Mouse (Mus musculus): ENCODE results near the gene Pdlim4. TPM values are rescaled to one million over a fixed set of nuclear protein-coding genes. Genes with fewer than 3 reads are reported as not detected.

Pdlim4 gene
- polyA plus RNA-seq (2016; fragmentation: Nextera tagmentation; extraction: Ambion mirVana): 188 and 205 TPM in 2 replicates

DNA sequence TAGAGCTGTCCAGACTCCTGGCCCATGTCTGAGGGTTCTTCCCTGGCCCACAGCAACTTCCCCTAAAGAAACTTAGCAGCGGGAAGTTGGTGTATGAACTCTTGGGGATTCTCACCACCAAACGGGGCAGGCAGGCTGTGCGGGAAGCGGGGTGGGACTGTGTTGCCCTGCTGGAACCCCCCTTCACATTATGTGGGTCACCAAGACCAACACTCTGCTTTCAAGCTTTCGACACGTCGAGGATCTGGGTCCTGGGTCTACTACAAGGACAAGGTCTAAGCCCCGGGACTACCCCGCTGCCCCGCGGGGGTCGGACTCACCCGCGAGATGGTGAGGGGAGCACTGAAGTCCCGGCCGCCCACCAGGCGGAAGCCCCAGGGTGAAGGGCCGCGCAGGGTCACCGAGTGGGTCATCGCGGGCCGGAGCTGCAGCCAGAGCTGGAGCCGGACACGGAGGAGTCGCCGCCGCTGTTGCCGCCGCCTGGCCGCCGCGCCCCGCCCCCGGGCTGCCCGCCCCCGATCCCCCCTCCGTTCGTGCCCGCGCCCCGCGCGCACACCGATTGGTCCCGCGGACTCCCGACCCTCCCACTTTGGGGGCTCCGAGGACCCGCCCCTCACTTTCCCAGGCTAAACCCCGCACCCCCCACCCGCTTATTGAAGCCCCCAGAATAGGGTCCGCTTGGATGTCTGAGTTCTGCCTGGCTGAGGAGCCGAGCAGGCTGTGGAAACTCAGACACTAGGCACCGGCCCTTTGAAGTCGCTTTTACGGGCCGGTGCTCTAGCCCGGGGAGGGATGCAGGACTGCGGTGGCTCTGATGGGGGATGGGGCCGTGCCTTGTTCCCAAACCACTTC is at the start of gene Pdlim4:
Pdlim4 (minus strand) TSS at position 495 of the 852 bp plus-strand sequence.
- Histone ChIP-seq H3K9me3 (no peaks in the 10 kb centered on the region), H3K4me2 (peak within 1 kb of the TSS; percentile 89), H3K4me3 (replicated peaks) (peak within 1 kb of the TSS; percentile 62), H3K27ac (peak within 1 kb of the TSS; percentile 91), H3K27me3 (no peaks in the 10 kb centered on the region), H3K4me1 (replicated peaks) (peaks cover 64% of the 10 kb centered on the region), H3K9ac (replicated peaks) (peak within 1 kb of the TSS; percentile 85), H3K36me3 (peaks cover 19% of the 10 kb centered on the region; the same call in 1 of the 2 replicates)
- WGBS: under 1% methylated on average over 55 of the region's 61 CpGs
- ATAC-seq (ENCODE audit: insufficient number of reproducible peaks, insufficient read depth, low FRiP score, low TSS enrichment, low read depth): peak; percentile 75

DNA sequence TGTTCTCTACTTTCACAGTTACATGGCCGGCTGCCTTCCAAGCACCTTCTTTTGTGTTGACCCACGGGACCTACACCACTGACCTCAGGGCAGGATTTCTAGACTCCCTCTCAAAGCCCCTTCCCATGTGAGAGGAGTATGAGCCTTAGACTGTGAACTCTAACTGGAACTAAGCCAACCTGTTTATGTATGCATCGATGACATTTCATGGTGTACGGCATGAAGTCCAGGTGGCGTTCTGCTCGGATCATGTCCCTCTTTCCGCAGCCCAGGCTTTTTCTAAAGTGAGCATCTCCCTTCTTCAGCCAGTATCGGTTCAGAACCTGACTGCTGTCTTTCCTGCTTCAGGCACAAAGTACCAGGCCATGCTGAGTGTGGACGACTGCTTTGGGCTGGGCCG is 48.3 kb upstream of the Pdlim4 start:
- H3K27ac ChIP-seq: no peak overlapping the region
- no peak overlapping the region for H3K9ac ChIP-seq (replicated peaks)
- peaks cover 37% of the 10 kb centered on the region for H3K4me1 ChIP-seq (replicated peaks)
- no peak overlapping the region for H3K4me3 ChIP-seq (replicated peaks)
- no peaks in the 10 kb centered on the region for H3K9me3 ChIP-seq
- ATAC-seq (ENCODE audit: insufficient number of reproducible peaks, insufficient read depth, low FRiP score, low TSS enrichment, low read depth): no peak
- H3K4me2 ChIP-seq: no peak overlapping the region
- H3K36me3 ChIP-seq: peaks cover 38% of the 10 kb centered on the region
- 93% methylated on average over 10 of the region's 10 CpGs for WGBS
- no peaks in the 10 kb centered on the region for H3K27me3 ChIP-seq

DNA sequence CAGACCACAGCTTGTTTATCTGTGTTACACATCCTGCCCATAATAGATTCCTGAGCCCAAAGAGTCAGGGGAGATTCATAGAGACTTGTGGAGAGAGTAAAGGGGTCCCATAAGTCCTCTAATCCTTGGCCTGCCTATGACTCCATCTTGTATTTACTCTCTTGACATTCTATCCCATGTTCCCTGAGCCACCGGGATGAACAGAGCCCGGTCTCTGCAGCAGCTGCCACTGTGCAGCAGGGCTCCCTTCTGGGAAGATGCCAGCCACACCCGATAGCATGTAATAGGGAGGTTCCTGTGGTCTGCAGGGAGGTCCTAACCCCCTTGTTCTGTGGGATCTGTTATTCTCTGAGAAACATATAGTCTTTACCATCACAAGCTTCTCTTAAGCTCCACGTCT is 47.6 kb upstream of the Pdlim4 start:
- Histone ChIP-seq H3K4me3 (replicated peaks) (no peak overlapping the region), H3K9me3 (no peaks in the 10 kb centered on the region), H3K4me2 (no peak overlapping the region), H3K9ac (replicated peaks) (no peak overlapping the region), H3K4me1 (replicated peaks) (peaks cover 43% of the 10 kb centered on the region), H3K27me3 (no peaks in the 10 kb centered on the region), H3K36me3 (peaks cover 38% of the 10 kb centered on the region), H3K27ac (no peak overlapping the region)
- no peak for ATAC-seq (ENCODE audit: insufficient number of reproducible peaks, insufficient read depth, low FRiP score, low TSS enrichment, low read depth)
- WGBS: 86% methylated on average over 4 of the region's 4 CpGs

DNA sequence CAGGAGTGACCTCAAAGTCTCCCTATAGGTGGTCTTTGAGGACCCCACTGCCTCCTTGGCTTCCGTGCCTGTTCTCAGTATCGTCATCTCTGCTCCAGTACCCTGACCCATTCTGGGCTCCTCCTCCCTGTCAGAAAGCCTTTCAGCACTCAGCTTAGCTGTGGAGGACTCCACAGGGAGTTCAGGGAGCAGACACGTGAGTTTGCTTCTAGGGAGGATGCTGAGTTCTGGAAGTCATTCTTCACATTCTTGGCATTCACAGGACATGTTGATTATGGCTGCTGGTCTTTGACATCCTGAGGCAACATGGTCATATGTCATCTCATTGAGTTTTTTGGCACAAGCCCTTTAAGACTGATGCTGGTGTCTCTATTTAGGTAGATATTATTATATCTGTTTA is 47.1 kb upstream of the Pdlim4 start:
- H3K4me3 ChIP-seq (replicated peaks): no peak overlapping the region
- H3K36me3 ChIP-seq: peaks cover 42% of the 10 kb centered on the region
- 65% methylated on average over 3 of the region's 3 CpGs for WGBS
- no peak overlapping the region for H3K9ac ChIP-seq (replicated peaks)
- H3K27me3 ChIP-seq: no peaks in the 10 kb centered on the region
- H3K4me2 ChIP-seq: no peak overlapping the region
- H3K9me3 ChIP-seq: no peaks in the 10 kb centered on the region
- H3K27ac ChIP-seq: no peak overlapping the region
- peaks cover 45% of the 10 kb centered on the region for H3K4me1 ChIP-seq (replicated peaks)
- ATAC-seq (ENCODE audit: insufficient number of reproducible peaks, insufficient read depth, low FRiP score, low TSS enrichment, low read depth): no peak

DNA sequence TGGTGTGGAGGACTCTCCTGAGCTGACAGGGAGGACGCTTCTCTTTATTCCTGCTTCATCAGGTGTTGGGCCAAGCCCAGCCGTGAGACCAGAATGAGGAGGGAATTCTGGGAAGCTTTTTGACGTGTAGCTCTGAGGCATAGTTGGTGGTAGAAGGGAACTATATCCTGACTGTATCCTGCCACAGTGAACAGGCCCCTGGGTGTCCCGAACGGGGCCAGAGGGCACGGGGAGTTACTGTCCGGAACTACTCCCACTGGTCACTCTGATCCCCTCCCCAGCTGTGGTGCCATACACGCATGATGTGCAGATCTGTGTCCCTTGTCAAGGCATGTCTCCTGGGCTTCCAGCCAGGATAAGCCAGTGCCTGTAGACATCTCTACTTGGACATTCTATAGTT is 46.5 kb upstream of the Pdlim4 start:
- no peaks in the 10 kb centered on the region for H3K27me3 ChIP-seq
- no peak overlapping the region for H3K4me3 ChIP-seq (replicated peaks)
- H3K9ac ChIP-seq (replicated peaks): no peak overlapping the region
- no peak for ATAC-seq (ENCODE audit: insufficient number of reproducible peaks, insufficient read depth, low FRiP score, low TSS enrichment, low read depth)
- no peak overlapping the region for H3K27ac ChIP-seq
- 90% methylated on average over 8 of the region's 8 CpGs for WGBS
- H3K9me3 ChIP-seq: no peaks in the 10 kb centered on the region
- H3K4me1 ChIP-seq (replicated peaks): peaks cover 45% of the 10 kb centered on the region
- H3K36me3 ChIP-seq: peaks cover 47% of the 10 kb centered on the region
- no peak overlapping the region for H3K4me2 ChIP-seq

DNA sequence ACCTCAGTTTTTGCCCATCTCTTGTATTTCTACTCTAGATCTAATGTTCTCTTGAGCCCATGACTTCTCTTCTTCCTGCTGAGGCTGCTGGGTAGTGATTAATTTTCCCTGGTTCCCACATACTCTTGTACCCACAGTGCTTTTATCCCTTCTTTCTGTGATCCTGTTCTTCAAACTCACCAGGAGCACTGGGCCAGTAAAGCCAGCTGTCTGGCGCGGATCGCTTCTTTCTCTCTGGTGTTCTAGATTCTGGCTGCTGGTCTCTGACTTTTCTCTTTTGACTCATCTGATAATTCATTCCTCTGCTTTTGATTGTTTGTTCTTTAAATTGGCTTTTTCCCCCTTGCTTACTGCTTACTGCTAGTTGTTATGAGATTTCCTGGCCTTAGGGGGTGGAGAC is 45.9 kb upstream of the Pdlim4 start:
- Histone ChIP-seq H3K4me3 (replicated peaks) (no peak overlapping the region), H3K9me3 (no peaks in the 10 kb centered on the region), H3K9ac (replicated peaks) (no peak overlapping the region), H3K27me3 (no peaks in the 10 kb centered on the region), H3K4me2 (no peak overlapping the region), H3K36me3 (peaks cover 45% of the 10 kb centered on the region), H3K27ac (no peak overlapping the region), H3K4me1 (replicated peaks) (peaks cover 45% of the 10 kb centered on the region)
- ATAC-seq (ENCODE audit: insufficient number of reproducible peaks, insufficient read depth, low FRiP score, low TSS enrichment, low read depth): no peak
- WGBS: 96% methylated on average over 3 of the region's 3 CpGs

DNA sequence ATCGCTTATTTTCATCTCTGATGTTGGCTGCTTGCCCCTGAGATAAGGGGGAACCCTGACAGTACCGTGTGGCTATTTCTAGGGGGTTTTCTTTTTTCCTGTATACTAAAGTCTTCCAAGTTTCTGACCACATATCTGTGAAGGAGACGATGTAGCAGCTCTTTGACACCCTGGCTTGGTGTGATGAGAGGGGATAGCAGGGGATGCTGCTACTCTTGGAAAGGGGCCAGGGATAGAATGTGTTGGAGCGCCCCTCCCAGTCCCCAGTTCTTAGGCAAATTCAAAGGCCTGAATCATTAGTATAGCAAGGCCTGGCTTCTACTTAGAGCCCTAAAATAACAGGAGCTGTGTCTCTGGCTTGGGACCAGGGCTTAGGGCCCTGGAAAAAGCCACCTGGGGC is 44.5 kb upstream of the Pdlim4 start:
- H3K4me1 ChIP-seq (replicated peaks): peaks cover 45% of the 10 kb centered on the region
- H3K9me3 ChIP-seq: no peaks in the 10 kb centered on the region
- peak; percentile 13; the same call in 1 of the 2 replicates for ATAC-seq (ENCODE audit: insufficient number of reproducible peaks, insufficient read depth, low FRiP score, low TSS enrichment, low read depth)
- H3K27me3 ChIP-seq: no peaks in the 10 kb centered on the region
- H3K4me2 ChIP-seq: peak overlapping the region; percentile 47
- peak overlapping the region; percentile 48 for H3K9ac ChIP-seq (replicated peaks)
- H3K4me3 ChIP-seq (replicated peaks): no peak overlapping the region; the same call in 1 of the 2 replicates
- 50% methylated on average over 4 of the region's 4 CpGs for WGBS
- peaks cover 31% of the 10 kb centered on the region for H3K36me3 ChIP-seq
- peak overlapping the region; percentile 92 for H3K27ac ChIP-seq

DNA sequence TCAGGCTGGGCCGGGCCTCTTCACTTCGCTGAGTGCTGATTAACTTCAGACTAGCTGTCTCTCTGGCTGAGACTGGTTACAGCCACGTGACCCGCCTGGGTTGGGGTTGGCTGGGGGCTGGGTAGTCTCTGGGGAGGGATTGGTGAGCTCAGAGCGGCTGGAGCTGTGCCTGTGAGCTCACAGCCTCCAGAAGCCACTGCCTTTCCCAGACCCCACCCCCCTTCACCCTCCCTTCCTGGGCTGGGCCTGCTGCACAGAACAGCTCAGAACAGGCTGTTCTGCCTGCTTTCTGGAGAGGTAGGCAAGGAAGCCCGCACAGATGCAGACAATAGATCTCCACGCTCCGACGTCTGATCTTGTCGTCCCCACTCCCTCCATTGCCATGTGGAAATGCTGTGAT is 44.1 kb upstream of the Pdlim4 start:
- peaks cover 27% of the 10 kb centered on the region for H3K36me3 ChIP-seq
- H3K9me3 ChIP-seq: no peaks in the 10 kb centered on the region
- ATAC-seq (ENCODE audit: insufficient number of reproducible peaks, insufficient read depth, low FRiP score, low TSS enrichment, low read depth): peak; percentile 98
- H3K4me3 ChIP-seq (replicated peaks): no peak overlapping the region; the same call in 1 of the 2 replicates
- H3K4me2 ChIP-seq: peak overlapping the region; percentile 47
- no peaks in the 10 kb centered on the region for H3K27me3 ChIP-seq
- peak overlapping the region; percentile 48 for H3K9ac ChIP-seq (replicated peaks)
- peak overlapping the region; percentile 92 for H3K27ac ChIP-seq
- 1% methylated on average over 10 of the region's 10 CpGs for WGBS
- peaks cover 45% of the 10 kb centered on the region for H3K4me1 ChIP-seq (replicated peaks)

DNA sequence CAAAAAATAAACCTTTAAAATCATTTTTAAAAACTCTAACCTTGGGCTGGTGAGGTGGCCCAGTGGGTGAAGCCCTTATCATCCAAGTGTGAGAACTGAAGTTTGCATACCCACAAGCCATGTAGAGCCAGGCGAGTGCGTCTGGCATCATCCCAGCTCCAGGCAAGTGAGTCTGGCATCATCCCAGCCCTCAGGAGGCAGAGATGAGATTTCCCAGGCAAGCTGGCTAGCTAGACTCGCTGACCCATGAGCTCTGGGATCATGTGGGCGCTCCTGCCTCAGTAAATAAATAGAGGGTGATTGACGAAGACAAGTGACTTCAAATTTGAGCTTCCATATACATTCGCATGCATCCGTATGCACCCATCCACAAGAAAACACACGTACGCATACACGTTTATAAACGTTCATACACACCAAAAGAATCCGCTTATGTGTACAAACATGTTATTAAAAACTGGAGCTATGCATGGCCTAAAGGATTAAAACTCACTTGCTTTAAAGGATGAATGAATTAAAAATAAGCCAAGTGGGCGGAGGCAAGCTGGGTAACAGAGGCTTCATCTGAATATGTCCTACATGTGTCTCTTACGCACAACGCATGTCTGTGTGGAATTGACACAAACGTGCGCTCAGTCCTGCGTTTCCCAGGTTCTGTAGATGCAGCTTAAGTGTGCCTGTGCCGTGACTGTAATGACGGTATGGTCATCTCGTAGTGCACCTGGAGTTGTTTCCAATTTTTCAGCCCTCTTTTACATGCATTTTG is 43.3 kb upstream of the Pdlim4 start:
- WGBS: 76% methylated on average over 21 of the region's 21 CpGs
- Histone ChIP-seq H3K9ac (replicated peaks) (no peak overlapping the region; the same call in 1 of the 2 replicates), H3K27me3 (no peaks in the 10 kb centered on the region), H3K4me2 (peak overlapping the region; percentile 47), H3K27ac (peak overlapping the region; percentile 92), H3K36me3 (peaks cover 21% of the 10 kb centered on the region), H3K9me3 (no peaks in the 10 kb centered on the region), H3K4me1 (replicated peaks) (peaks cover 45% of the 10 kb centered on the region), H3K4me3 (replicated peaks) (no peak overlapping the region)
- no peak for ATAC-seq (ENCODE audit: insufficient number of reproducible peaks, insufficient read depth, low FRiP score, low TSS enrichment, low read depth)

DNA sequence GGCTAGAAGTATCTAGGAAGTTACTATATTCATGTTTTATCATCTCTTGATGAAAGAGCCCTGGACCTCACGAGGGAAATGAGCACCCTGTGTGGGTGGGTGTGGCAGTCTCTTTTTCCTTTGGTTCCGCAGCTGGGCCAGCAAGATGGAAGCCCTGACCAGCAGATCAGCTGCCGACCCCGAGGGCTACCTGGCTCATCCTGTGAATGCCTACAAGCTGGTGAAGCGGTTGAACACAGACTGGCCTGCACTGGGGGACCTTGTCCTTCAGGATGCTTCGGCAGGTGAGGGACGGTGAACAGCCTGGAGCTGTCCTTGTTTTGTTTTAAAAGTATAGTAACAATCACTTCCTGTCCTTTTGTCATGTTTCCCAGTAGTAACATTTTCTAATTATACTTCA is 42.5 kb upstream of the Pdlim4 start:
- Histone ChIP-seq H3K9ac (replicated peaks) (no peak overlapping the region), H3K27ac (no peak overlapping the region), H3K9me3 (no peaks in the 10 kb centered on the region), H3K4me3 (replicated peaks) (no peak overlapping the region), H3K4me2 (no peak overlapping the region), H3K4me1 (replicated peaks) (peaks cover 47% of the 10 kb centered on the region), H3K27me3 (no peaks in the 10 kb centered on the region), H3K36me3 (peaks cover 19% of the 10 kb centered on the region)
- no peak for ATAC-seq (ENCODE audit: insufficient number of reproducible peaks, insufficient read depth, low FRiP score, low TSS enrichment, low read depth)
- WGBS: 90% methylated on average over 7 of the region's 7 CpGs

DNA sequence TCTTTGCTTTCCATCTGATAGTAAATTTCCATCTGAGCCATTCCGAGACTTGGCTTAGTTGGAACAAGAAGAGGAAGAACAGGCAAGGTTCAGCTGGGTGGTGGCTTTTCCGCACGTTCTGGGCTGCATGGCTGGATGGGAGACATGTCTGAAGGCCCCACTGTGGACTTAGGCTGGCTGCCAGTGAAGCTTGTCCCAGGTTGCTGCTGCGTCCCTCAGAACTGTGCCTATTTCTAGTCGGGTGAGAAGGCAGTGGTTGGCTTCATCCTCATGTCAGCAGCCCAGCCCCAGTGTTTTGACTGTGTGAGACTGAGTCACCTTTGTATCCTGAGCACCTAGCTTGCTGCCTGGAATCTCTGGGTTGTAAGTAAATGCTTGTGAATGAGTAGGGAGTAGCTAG is 40.1 kb upstream of the Pdlim4 start:
- Histone ChIP-seq H3K4me1 (replicated peaks) (peaks cover 28% of the 10 kb centered on the region), H3K9ac (replicated peaks) (no peak overlapping the region), H3K36me3 (peaks cover 21% of the 10 kb centered on the region), H3K4me2 (no peak overlapping the region), H3K27me3 (no peaks in the 10 kb centered on the region), H3K4me3 (replicated peaks) (no peak overlapping the region), H3K27ac (no peak overlapping the region), H3K9me3 (no peaks in the 10 kb centered on the region)
- no peak for ATAC-seq (ENCODE audit: insufficient number of reproducible peaks, insufficient read depth, low FRiP score, low TSS enrichment, low read depth)
- 86% methylated on average over 5 of the region's 5 CpGs for WGBS
